Mouse (Mus musculus) liver, postnatal 0 days (tissue): ENCODE results near the gene Slc22a1.

Experiments
- CTCF ChIP-seq: sonication (generic); IDR thresholded peaks from 2 replicates; pipeline ENCODE4 v1.5.1; 2016; ENCODE audit warnings: antibody characterized with exemption, low read depth
- EP300 ChIP-seq: IDR thresholded peaks from 2 replicates; pipeline ENCODE4 v1.6.1; 2016; ENCODE audit warnings: antibody characterized with exemption, low read depth, mild to moderate bottlenecking

DNA sequence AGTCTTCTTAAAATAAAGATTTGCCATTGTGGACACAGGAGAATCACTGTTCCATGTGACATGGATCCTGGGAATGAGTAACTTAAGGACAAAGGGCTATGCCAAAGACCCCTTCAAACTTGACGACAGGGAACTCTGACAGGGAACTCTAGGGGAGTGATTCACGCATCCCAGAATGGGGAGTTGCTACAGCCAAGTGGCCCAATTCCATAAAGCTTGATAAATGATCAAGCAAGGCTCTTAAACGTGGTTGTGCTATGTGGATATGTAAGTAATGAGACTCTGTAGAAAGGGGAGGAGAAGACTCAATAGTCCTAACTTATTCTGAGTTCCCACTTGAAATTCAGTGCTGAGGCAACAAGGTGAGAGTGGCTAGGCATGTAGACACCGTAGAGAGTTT lies 40.8 kb downstream of the Slc22a1 start:
- TF ChIP-seq CTCF (no peak), EP300 (no peak)
